8 mouse cellular contexts compared by ENCODE assay signal in genomic region chr1:136782261-136782660, GRCm38 (mm10).
DNase-seq lines count a peak whose midpoint lies in the region; ATAC-seq and TF ChIP-seq lines count a peak whose summit lies in the region.

No protein-coding gene starts in this region.

- DNase-seq in layer of hippocampus, adult 2 months (ENCODE audit: low spot score in 2 of 2), result no peak
- DNase-seq in layer of hippocampus, adult 9-10 months (ENCODE audit: low spot score), result no peak
- DNase-seq in lung, adult 2 months, result peak; percentile 21
- DNase-seq in retina, postnatal 1 day, result peak; percentile 68
- DNase-seq in frontal cortex, postnatal 14 days (ENCODE audit: low spot score in 2 of 2), result no peak
- DNase-seq in gastrocnemius, adult 8-10 months (ENCODE audit: low spot score in 2 of 2), result no peak
- DNase-seq in right cerebral cortex, postnatal 36 days (ENCODE audit: low spot score in 2 of 2), result no peak

- peaks cover 17% of the 10 kb centered on the region for H3K27me3 ChIP-seq in hindbrain, embryonic 13.5 days

- no peak for TF ChIP-seq CTCF in layer of hippocampus, adult 2 months (conservative IDR thresholded peaks at IDR 0.05)
- no peak for TF ChIP-seq CTCF in lung, adult 2 months (IDR thresholded peaks at IDR 0.05; ENCODE audit: insufficient read depth, low read length)

- H3K4me3 ChIP-seq in layer of hippocampus, adult 2 months, result peak overlapping the region; percentile 50
- H3K4me3 ChIP-seq in hindbrain, embryonic 13.5 days, result peak overlapping the region; percentile 40
- peak overlapping the region; percentile 13 for H3K4me3 ChIP-seq in lung, adult 2 months (replicated peaks; ENCODE audit: extremely low read depth, low read depth, low read length)

- 7% methylated on average over 10 of the region's 10 CpGs for WGBS in hindbrain, embryonic 13.5 days
- 25% methylated on average over 10 of the region's 10 CpGs for WGBS in lung, adult 2 months

- no peak overlapping the region for H3K27ac ChIP-seq in layer of hippocampus, adult 2 months
- H3K27ac ChIP-seq in hindbrain, embryonic 13.5 days, result no peak overlapping the region

- peak overlapping the region; percentile 66 for H3K4me2 ChIP-seq in hindbrain, embryonic 13.5 days

- peaks cover 25% of the 10 kb centered on the region for H3K4me1 ChIP-seq in hindbrain, embryonic 13.5 days (replicated peaks)
- peaks cover 21% of the 10 kb centered on the region for H3K4me1 ChIP-seq in lung, adult 2 months (ENCODE audit: control insufficient read depth, insufficient read depth, low read length)

- 0 out of 2 replicates have a peak overlapping the region, but pooled peaks have one; percentile 58 for H3K9ac ChIP-seq in hindbrain, embryonic 13.5 days

- no peaks in the 10 kb centered on the region for H3K36me3 ChIP-seq in hindbrain, embryonic 13.5 days

- ATAC-seq in hindbrain, embryonic 13.5 days (ENCODE audit: low FRiP score), result no peak

- no peaks in the 10 kb centered on the region for H3K9me3 ChIP-seq in hindbrain, embryonic 13.5 days

- no peak for TF ChIP-seq POLR2A in lung, adult 2 months (IDR thresholded peaks at IDR 0.05; ENCODE audit: borderline replicate concordance, extremely low read depth, low read depth, low read length)

Comparison
In these comparisons a context has a peak if more than half of its experiments do, and no peak if none do; other contexts are left out.
1. DNase-seq: peak in lung, adult 2 months (single experiment) and retina, postnatal 1 day (single experiment); none in layer of hippocampus, adult 2 months (0 of 2), layer of hippocampus, adult 9-10 months (single experiment), frontal cortex, postnatal 14 days (0 of 2), gastrocnemius, adult 8-10 months (0 of 2) and right cerebral cortex, postnatal 36 days (0 of 2).
2. Peak in every context shown above with its lines, with median percentiles within 50 percentile points of each other: H3K4me3 ChIP-seq.